Mouse (Mus musculus): ENCODE results near the gene Acacb. TPM values are rescaled to one million over a fixed set of nuclear protein-coding genes. Genes with fewer than 3 reads are reported as not detected.

Acacb gene
- total and polyA plus RNA-seq, 3 experiments = 81.3 to 132 (median 119) TPM

Other genes with a start within 250 kb of the Acacb start
- gene Coro1c, start 237.8 kb upstream of the Acacb start, total RNA-seq (2021) = 10 to 100 TPM; 43.3 to 75.5 TPM
- gene Coro1c, start 237.8 kb upstream of the Acacb start, polyA plus RNA-seq (2012; rRNA removed) = 29.1 and 31.3 TPM in 2 replicates
- gene Ssh1, start 152.6 kb upstream of the Acacb start, total RNA-seq (2021) = 10 to 100 TPM; 15.5 to 24.6 TPM
- gene Ssh1, start 152.6 kb upstream of the Acacb start, polyA plus RNA-seq (2012; rRNA removed) = 9.1 and 9.9 TPM in 2 replicates
- not detected for gene Dao, start 142.8 kb upstream of the Acacb start, total RNA-seq (2021)
- gene Dao, start 142.8 kb upstream of the Acacb start, polyA plus RNA-seq (2012; rRNA removed) = not detected in 2 replicates
- 10 to 100 TPM; 25.4 to 40.0 TPM for gene Usp30, start 81.1 kb upstream of the Acacb start, total RNA-seq (2021)
- 26.6 and 31.3 TPM in 2 replicates for gene Usp30, start 81.1 kb upstream of the Acacb start, polyA plus RNA-seq (2012; rRNA removed)
- 1 to 10 TPM; 1.6 to 4.0 TPM for gene Svop, start 55.0 kb upstream of the Acacb start, total RNA-seq (2021)
- gene Svop, start 55.0 kb upstream of the Acacb start, polyA plus RNA-seq (2012; rRNA removed) = 1.5 and 1.9 TPM in 2 replicates
- 1 to 10 TPM; 6.0 to 9.3 TPM for gene Alkbh2, start 18.3 kb upstream of the Acacb start, total RNA-seq (2021)
- gene Alkbh2, start 18.3 kb upstream of the Acacb start, polyA plus RNA-seq (2012; rRNA removed) = 10.1 and 15.2 TPM in 2 replicates
- 1 to 10 TPM; 4.7 to 5.7 TPM for gene Ung, start 16.1 kb upstream of the Acacb start, total RNA-seq (2021)
- 4.3 and 4.9 TPM in 2 replicates for gene Ung, start 16.1 kb upstream of the Acacb start, polyA plus RNA-seq (2012; rRNA removed)
- gene Foxn4, start 127.3 kb downstream of the Acacb start, total RNA-seq (2021) = not detected
- gene Foxn4, start 127.3 kb downstream of the Acacb start, polyA plus RNA-seq (2012; rRNA removed) = not detected in 2 replicates
- under 1 TPM; 0.49 to 0.97 TPM for gene Myo1h, start 142.6 kb downstream of the Acacb start, total RNA-seq (2021)
- 0.22 TPM in 1 of 2 replicates, not detected in the other for gene Myo1h, start 142.6 kb downstream of the Acacb start, polyA plus RNA-seq (2012; rRNA removed)
- 10 to 100 TPM; 67.0 to 76.7 TPM for gene Kctd10, start 234.0 kb downstream of the Acacb start, total RNA-seq (2021)
- gene Kctd10, start 234.0 kb downstream of the Acacb start, polyA plus RNA-seq (2012; rRNA removed) = 68.9 and 71.4 TPM in 2 replicates
- 10 to 100 TPM; 74.6 to 75.4 TPM for gene Ube3b, start 234.1 kb downstream of the Acacb start, total RNA-seq (2021)
- gene Ube3b, start 234.1 kb downstream of the Acacb start, polyA plus RNA-seq (2012; rRNA removed) = 122 and 137 TPM in 2 replicates